Mouse (Mus musculus): ENCODE results near the gene Adamts13. TPM values are rescaled to one million over a fixed set of nuclear protein-coding genes. Genes with fewer than 3 reads are reported as not detected.
A peak's percentile ranks its signal among the peaks of the same experiment; 100 is the strongest.

The Adamts13 gene
- polyA plus RNA-seq (2012; rRNA removed), result 0.83 and 1.1 TPM in 2 replicates

GRCm38 (mm10) chr2:26973116-26973515, at the start of gene Adamts13:
TSS of gene Adamts13 (plus strand) at chr2:26973416.
- 41% methylated on average over 3 of the region's 3 CpGs for WGBS
- Histone ChIP-seq H3K4me3 (replicated peaks; ENCODE audit: extremely low read depth, low read depth, low read length) (no peak within 1 kb of the TSS), H3K4me1 (ENCODE audit: control insufficient read depth, insufficient read depth, low read length) (no peaks in the 10 kb centered on the region)
- TF ChIP-seq CTCF (IDR thresholded peaks at IDR 0.05; ENCODE audit: insufficient read depth, low read length), result no peak
- TF ChIP-seq POLR2A (IDR thresholded peaks at IDR 0.05; ENCODE audit: borderline replicate concordance, extremely low read depth, low read depth, low read length), result no peak
- no peak for DNase-seq

- WGBS, result 82% methylated on average over 6 of the region's 6 CpGs
Observed at GRCm38 (mm10) chr2:26927745-26928476, 45.3 kb upstream of the Adamts13 start.

GRCm38 (mm10) chr2:26930390-26930789, 42.8 kb upstream of the Adamts13 start:
- Histone ChIP-seq H3K4me1 (ENCODE audit: control insufficient read depth, insufficient read depth, low read length) (peaks cover 10% of the 10 kb centered on the region), H3K4me3 (replicated peaks; ENCODE audit: extremely low read depth, low read depth, low read length) (no peak overlapping the region)
- TF ChIP-seq CTCF (IDR thresholded peaks at IDR 0.05; ENCODE audit: insufficient read depth, low read length) (peak; percentile 28; the same call in 1 of the 2 replicates), POLR2A (IDR thresholded peaks at IDR 0.05; ENCODE audit: borderline replicate concordance, extremely low read depth, low read depth, low read length) (no peak)
- peak; percentile 49 for DNase-seq
- 12% methylated on average over 1 of the region's 1 CpGs for WGBS

More at GRCm38 (mm10) chr2:26927745-26928476, 45.3 kb upstream of the Adamts13 start:
- Histone ChIP-seq H3K4me3 (replicated peaks; ENCODE audit: extremely low read depth, low read depth, low read length) (no peak overlapping the region), H3K4me1 (ENCODE audit: control insufficient read depth, insufficient read depth, low read length) (peaks cover 10% of the 10 kb centered on the region)
- TF ChIP-seq POLR2A (IDR thresholded peaks at IDR 0.05; ENCODE audit: borderline replicate concordance, extremely low read depth, low read depth, low read length), result no peak
- no peak for TF ChIP-seq CTCF (IDR thresholded peaks at IDR 0.05; ENCODE audit: insufficient read depth, low read length)
- DNase-seq, result no peak

GRCm38 (mm10) chr2:26932473-26933303, 40.5 kb upstream of the Adamts13 start:
- peaks cover 10% of the 10 kb centered on the region for H3K4me1 ChIP-seq (ENCODE audit: control insufficient read depth, insufficient read depth, low read length)
- no peak for DNase-seq
- peak overlapping the region; percentile 92 for H3K4me3 ChIP-seq (replicated peaks; ENCODE audit: extremely low read depth, low read depth, low read length)
- under 1% methylated on average over 48 of the region's 49 CpGs for whole genome bisulfite sequencing
- TF ChIP-seq POLR2A (IDR thresholded peaks at IDR 0.05; ENCODE audit: borderline replicate concordance, extremely low read depth, low read depth, low read length), result no peak
- TF ChIP-seq CTCF (IDR thresholded peaks at IDR 0.05; ENCODE audit: insufficient read depth, low read length), result no peak

- TF ChIP-seq CTCF (IDR thresholded peaks at IDR 0.05; ENCODE audit: insufficient read depth, low read length) (no peak), POLR2A (IDR thresholded peaks at IDR 0.05; ENCODE audit: borderline replicate concordance, extremely low read depth, low read depth, low read length) (peak; percentile 76)
- 1% methylated on average over 68 of the region's 70 CpGs for WGBS
- Histone ChIP-seq H3K4me1 (ENCODE audit: control insufficient read depth, insufficient read depth, low read length) (peaks cover 8% of the 10 kb centered on the region), H3K4me3 (replicated peaks; ENCODE audit: extremely low read depth, low read depth, low read length) (peak within 1 kb of the TSS; percentile 92)
- peak; percentile 91 for DNase-seq
Observed at GRCm38 (mm10) chr2:26933304-26934055, 39.7 kb upstream of the Adamts13 start, which contains the start of the genes Surf4 and Stkld1. TSS of gene Surf4 (minus strand) at chr2:26933928. TSS of gene Stkld1 (plus strand) at chr2:26934047.

GRCm38 (mm10) chr2:26935286-26935685, 37.9 kb upstream of the Adamts13 start:
- no peak for TF ChIP-seq CTCF (IDR thresholded peaks at IDR 0.05; ENCODE audit: insufficient read depth, low read length)
- TF ChIP-seq POLR2A (IDR thresholded peaks at IDR 0.05; ENCODE audit: borderline replicate concordance, extremely low read depth, low read depth, low read length), result no peak
- no peak for DNase-seq
- 74% methylated on average over 2 of the region's 2 CpGs for WGBS
- H3K4me3 ChIP-seq (replicated peaks; ENCODE audit: extremely low read depth, low read depth, low read length), result no peak overlapping the region
- H3K4me1 ChIP-seq (ENCODE audit: control insufficient read depth, insufficient read depth, low read length), result peaks cover 8% of the 10 kb centered on the region

- no peak for DNase-seq
Observed at GRCm38 (mm10) chr2:26936425-26936824, 36.8 kb upstream of the Adamts13 start.

GRCm38 (mm10) chr2:26941539-26941938, 31.7 kb upstream of the Adamts13 start:
- 32% methylated on average over 5 of the region's 5 CpGs for WGBS
- no peaks in the 10 kb centered on the region for H3K4me1 ChIP-seq (ENCODE audit: control insufficient read depth, insufficient read depth, low read length)

More at GRCm38 (mm10) chr2:26936425-26936824, 36.8 kb upstream of the Adamts13 start:
- no peak for TF ChIP-seq CTCF (IDR thresholded peaks at IDR 0.05; ENCODE audit: insufficient read depth, low read length)
- no peak for TF ChIP-seq POLR2A (IDR thresholded peaks at IDR 0.05; ENCODE audit: borderline replicate concordance, extremely low read depth, low read depth, low read length)
- Histone ChIP-seq H3K4me3 (replicated peaks; ENCODE audit: extremely low read depth, low read depth, low read length) (no peak overlapping the region), H3K4me1 (ENCODE audit: control insufficient read depth, insufficient read depth, low read length) (peaks cover 4% of the 10 kb centered on the region)
- WGBS, result 39% methylated on average over 1 of the region's 1 CpGs

GRCm38 (mm10) chr2:26943253-26943652, 30.0 kb upstream of the Adamts13 start:
- no peaks in the 10 kb centered on the region for H3K4me1 ChIP-seq (ENCODE audit: control insufficient read depth, insufficient read depth, low read length)
- no peak for DNase-seq
- no peak for TF ChIP-seq CTCF (IDR thresholded peaks at IDR 0.05; ENCODE audit: insufficient read depth, low read length)
- TF ChIP-seq POLR2A (IDR thresholded peaks at IDR 0.05; ENCODE audit: borderline replicate concordance, extremely low read depth, low read depth, low read length), result no peak
- 83% methylated on average over 3 of the region's 3 CpGs for WGBS
- H3K4me3 ChIP-seq (replicated peaks; ENCODE audit: extremely low read depth, low read depth, low read length), result no peak overlapping the region

More at GRCm38 (mm10) chr2:26941539-26941938, 31.7 kb upstream of the Adamts13 start:
- peak; percentile 23 for DNase-seq
- no peak overlapping the region for H3K4me3 ChIP-seq (replicated peaks; ENCODE audit: extremely low read depth, low read depth, low read length)
- TF ChIP-seq POLR2A (IDR thresholded peaks at IDR 0.05; ENCODE audit: borderline replicate concordance, extremely low read depth, low read depth, low read length) (no peak), CTCF (IDR thresholded peaks at IDR 0.05; ENCODE audit: insufficient read depth, low read length) (0 out of 2 replicates have a peak, but pooled peaks have one; percentile 22)
